Mouse (Mus musculus): Measurements from ENCODE around the gene Tex26. TPM values are rescaled to one million over a fixed set of nuclear protein-coding genes. Genes with fewer than 3 reads are reported as not detected.

Tex26 gene
- total and polyA plus RNA-seq, 3 experiments = not detected

DNA sequence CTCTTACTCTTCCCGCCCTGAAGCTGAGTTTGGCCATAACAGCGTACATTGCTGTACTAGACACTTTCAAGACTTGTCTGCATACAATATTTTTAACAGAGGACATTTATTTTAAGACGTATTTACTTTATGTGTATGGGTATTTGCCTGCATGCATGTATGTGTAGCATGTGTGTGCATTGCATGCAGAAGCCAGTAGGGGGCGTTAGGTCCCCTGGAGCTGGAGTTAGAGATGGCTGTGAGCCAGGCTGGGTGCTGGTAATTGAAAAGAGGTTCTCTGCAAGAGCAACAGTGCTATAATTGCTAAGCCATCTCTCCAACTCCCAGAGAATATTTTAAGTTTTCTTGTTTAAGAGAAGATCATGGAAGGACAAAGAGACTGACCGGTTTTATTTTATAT is 34.8 kb upstream of the Tex26 start:
- in situ Hi-C loops (cut with MboI; ENCODE audit: low pct_ligation_motif_present, low pct_unique_long_range_greater_than_20kb, low sequenced_read_pairs) = no loop called here
- TF ChIP-seq MAFK (IDR thresholded peaks at IDR 0.05; ENCODE audit: insufficient replicate concordance, low read length) (no peak), POLR2A (IDR thresholded peaks at IDR 0.05; ENCODE audit: low read depth, low read length) (no peak), CHD2 (IDR thresholded peaks at IDR 0.05; ENCODE audit: low read length) (no peak), UBTF (IDR thresholded peaks at IDR 0.05; ENCODE audit: low read depth, low read length) (no peak), ELF1 (IDR thresholded peaks at IDR 0.05; ENCODE audit: low read depth, low read length) (no peak), CHD1 (IDR thresholded peaks at IDR 0.05; ENCODE audit: low read depth, low read length) (no peak), MXI1 (IDR thresholded peaks at IDR 0.05; ENCODE audit: low read depth, low read length) (no peak), JUN (IDR thresholded peaks at IDR 0.05; ENCODE audit: insufficient read depth, low read depth, low read length) (no peak), IRF4 (IDR thresholded peaks at IDR 0.05; ENCODE audit: low read depth, low read length) (no peak), PAX5 (IDR thresholded peaks at IDR 0.05; ENCODE audit: low read length) (no peak), POLR2AphosphoS2 (IDR thresholded peaks at IDR 0.05; ENCODE audit: low read depth, low read length) (no peak), TCF12 (IDR thresholded peaks at IDR 0.05; ENCODE audit: low read depth, low read length) (no peak), JUND (conservative IDR thresholded peaks at IDR 0.05; ENCODE audit: low read depth, low read length) (no peak), SIN3A (IDR thresholded peaks at IDR 0.05; ENCODE audit: low read length) (no peak), ZNF384 (IDR thresholded peaks at IDR 0.05; ENCODE audit: low read depth, low read length) (no peak), CTCF (conservative IDR thresholded peaks at IDR 0.05 in 1 of 2, IDR thresholded peaks at IDR 0.05 in 1 of 2; ENCODE audit: low read depth in 2 of 2, low read length in 2 of 2) (no peak), HCFC1 (IDR thresholded peaks at IDR 0.05; ENCODE audit: low read depth, low read length) (no peak)
- no peak overlapping the region for H3K4me2 ChIP-seq (ENCODE audit: insufficient read depth, low read depth, poor library complexity, severe bottlenecking)
- no peaks in the 10 kb centered on the region for H3K36me3 ChIP-seq (replicated peaks in 1 of 2; ENCODE audit: control insufficient read depth in 1 of 2, insufficient read depth in 1 of 2, low read length in 1 of 2)
- H3K9me3 ChIP-seq (replicated peaks; ENCODE audit: low read length) = peaks cover 38% of the 10 kb centered on the region
- peaks cover 0 to 3% of the 10 kb centered on the region in 2 experiments; a peak in 2 of 4 replicates for H3K4me1 ChIP-seq (ENCODE audit: control insufficient read depth in 1 of 2, insufficient read depth in 2 of 2)
- no peaks in the 10 kb centered on the region for H3K27me3 ChIP-seq (replicated peaks)
- no peak overlapping the region for H3K4me3 ChIP-seq (replicated peaks in 1 of 3; ENCODE audit: low read depth in 2 of 3, low read length in 2 of 3, poor library complexity in 1 of 3)
- no peak overlapping the region for H3K27ac ChIP-seq (ENCODE audit: insufficient read depth, low read depth)
- no peak for DNase-seq (ENCODE audit: extremely low read depth)
- H3K79me2 ChIP-seq (replicated peaks; ENCODE audit: control insufficient read depth, extremely low read depth, insufficient read depth, poor library complexity, severe bottlenecking) = no peaks in the 10 kb centered on the region; the same call in 1 of the 2 replicates
- no peak overlapping the region for H3K9ac ChIP-seq (ENCODE audit: insufficient read depth, low read depth)
- dilution Hi-C loops (cut with MboI; ENCODE audit: extremely low pct_ligation_motif_present, extremely low pct_unique_long_range_greater_than_20kb, low sequenced_read_pairs) = no loop called here

DNA sequence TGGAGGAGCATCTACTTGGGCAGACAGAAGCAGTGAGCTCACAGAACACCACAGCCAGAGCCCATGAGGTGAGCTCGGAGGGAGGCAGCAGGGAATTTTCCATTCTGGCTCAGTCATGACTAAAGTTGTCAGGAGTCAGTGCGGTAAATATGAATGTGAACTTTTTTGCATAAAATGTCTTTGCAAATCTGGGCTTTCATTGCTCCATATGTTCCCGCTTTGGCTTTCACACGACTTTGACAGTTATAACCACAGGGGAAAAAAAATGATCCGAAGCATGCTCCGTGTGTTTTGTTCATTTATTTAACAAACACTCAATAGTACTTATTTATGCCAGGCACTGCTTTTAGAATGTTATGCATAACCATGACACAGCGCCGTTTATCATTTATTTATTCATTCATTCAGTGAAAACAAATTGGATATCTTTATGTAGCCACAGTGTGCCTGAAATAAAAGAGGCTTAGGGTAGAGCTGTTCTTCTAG is 32.6 kb upstream of the Tex26 start:
- in situ Hi-C loops (cut with MboI; ENCODE audit: low pct_ligation_motif_present, low pct_unique_long_range_greater_than_20kb, low sequenced_read_pairs) (no loop called here), dilution Hi-C loops (cut with MboI; ENCODE audit: extremely low pct_ligation_motif_present, extremely low pct_unique_long_range_greater_than_20kb, low sequenced_read_pairs) (no loop called here)
- Histone ChIP-seq H3K79me2 (replicated peaks; ENCODE audit: control insufficient read depth, extremely low read depth, insufficient read depth, poor library complexity, severe bottlenecking) (no peaks in the 10 kb centered on the region; the same call in 1 of the 2 replicates), H3K4me3 (replicated peaks in 1 of 3; ENCODE audit: low read depth in 2 of 3, low read length in 2 of 3, poor library complexity in 1 of 3) (no peak overlapping the region), H3K4me2 (ENCODE audit: insufficient read depth, low read depth, poor library complexity, severe bottlenecking) (no peak overlapping the region), H3K9ac (ENCODE audit: insufficient read depth, low read depth) (no peak overlapping the region), H3K4me1 (ENCODE audit: control insufficient read depth in 1 of 2, insufficient read depth in 2 of 2) (no peaks in the 10 kb centered on the region), H3K27me3 (replicated peaks) (peaks cover 3% of the 10 kb centered on the region), H3K27ac (ENCODE audit: insufficient read depth, low read depth) (no peak overlapping the region), H3K36me3 (replicated peaks in 1 of 2; ENCODE audit: control insufficient read depth in 1 of 2, insufficient read depth in 1 of 2, low read length in 1 of 2) (no peaks in the 10 kb centered on the region), H3K9me3 (replicated peaks; ENCODE audit: low read length) (peaks cover 30% of the 10 kb centered on the region)
- no peak for TF ChIP-seq SIN3A (IDR thresholded peaks at IDR 0.05; ENCODE audit: low read length)
- no peak for TF ChIP-seq EP300 (IDR thresholded peaks at IDR 0.05; ENCODE audit: low read length)
- TF ChIP-seq HCFC1 (IDR thresholded peaks at IDR 0.05; ENCODE audit: low read depth, low read length) = no peak
- no peak for TF ChIP-seq MYC (IDR thresholded peaks at IDR 0.05; ENCODE audit: low read depth, low read length)
- TF ChIP-seq USF2 (conservative IDR thresholded peaks at IDR 0.05; ENCODE audit: low read depth, low read length) = no peak
- no peak for TF ChIP-seq JUND (conservative IDR thresholded peaks at IDR 0.05; ENCODE audit: low read depth, low read length)
- no peak for TF ChIP-seq TCF12 (IDR thresholded peaks at IDR 0.05; ENCODE audit: low read depth, low read length)
- no peak for TF ChIP-seq E2F4 (IDR thresholded peaks at IDR 0.05; ENCODE audit: insufficient replicate concordance, low read depth, low read length)
- no peak for TF ChIP-seq ZC3H11A (IDR thresholded peaks at IDR 0.05; ENCODE audit: low read depth, low read length)
- no peak for TF ChIP-seq MEF2A (IDR thresholded peaks at IDR 0.05; ENCODE audit: borderline replicate concordance, low read depth, low read length)
- no peak for TF ChIP-seq SMC3 (IDR thresholded peaks at IDR 0.05; ENCODE audit: low read depth, low read length)
- no peak for TF ChIP-seq ZMIZ1 (IDR thresholded peaks at IDR 0.05; ENCODE audit: low read depth, low read length)
- no peak for TF ChIP-seq NELFE (IDR thresholded peaks at IDR 0.05; ENCODE audit: low read depth, low read length)
- no peak for DNase-seq (ENCODE audit: extremely low read depth)
